Mouse (Mus musculus) adrenal gland, adult 8-10 months (tissue): Measurements from ENCODE around the gene Mybpc3. TPM values are rescaled to one million over a fixed set of nuclear protein-coding genes. Genes with fewer than 3 reads are reported as not detected.
"Not testable (repeated sequence)": the region's sequence is repeated elsewhere in the genome, so short reads cannot be mapped to it uniquely, and the experiment has no call there.

Experiments
- DNase-seq: peaks from one replicate; pipeline ENCODE4 v3.0.0; 2022
- total RNA-seq, 4 experiments: library from RNA; stranded (reverse); gene quantifications; 2 replicates each; pipeline ENCODE4 v1.2.4; 2022

Mybpc3 gene
- total RNA-seq, 4 experiments from 2014 or later: 0.09 to 0.62 (median 0.26) TPM

DNA sequence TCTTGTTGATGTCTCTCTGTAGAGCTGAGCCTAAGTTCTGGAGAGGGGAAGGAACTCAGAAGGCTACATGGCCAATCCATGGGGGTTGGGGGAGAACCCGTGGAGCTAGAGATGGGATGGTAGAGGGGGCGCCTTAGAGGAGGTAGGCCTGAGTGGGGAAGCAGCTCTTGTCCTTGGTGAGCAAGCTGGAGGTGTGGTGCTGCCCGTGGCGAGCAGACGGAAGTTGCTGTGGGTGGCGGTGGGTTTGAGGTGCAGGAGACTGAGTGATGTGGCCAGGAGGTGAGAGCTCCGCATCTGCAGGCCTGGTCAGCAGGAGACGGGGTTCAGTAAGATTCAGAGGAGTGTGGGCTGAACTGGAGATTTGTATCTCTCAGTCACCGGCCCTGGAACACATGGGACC, 30.5 kb upstream of the Mybpc3 start:
- no peak for DNase-seq

DNA sequence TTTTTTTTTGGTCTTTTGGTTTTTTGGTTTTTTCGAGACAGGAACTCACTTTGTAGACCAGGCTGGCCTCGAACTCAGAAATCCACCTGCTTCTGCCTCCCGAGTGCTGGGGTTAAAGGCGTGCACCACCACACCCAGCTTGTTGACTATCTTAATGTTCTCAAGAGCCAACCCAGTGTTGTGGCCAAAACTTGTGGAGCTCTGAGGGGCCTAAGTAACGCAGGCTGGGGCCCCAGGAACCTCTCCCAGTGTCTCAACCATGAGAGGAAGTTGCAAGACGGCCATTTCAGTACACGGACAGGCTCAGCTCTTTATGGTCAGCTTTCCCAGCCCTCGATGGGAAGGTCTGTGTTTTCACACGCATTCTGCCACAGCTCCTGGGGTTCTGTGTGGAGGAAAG, 29.0 kb upstream of the Mybpc3 start:
- DNase-seq: no peak

DNA sequence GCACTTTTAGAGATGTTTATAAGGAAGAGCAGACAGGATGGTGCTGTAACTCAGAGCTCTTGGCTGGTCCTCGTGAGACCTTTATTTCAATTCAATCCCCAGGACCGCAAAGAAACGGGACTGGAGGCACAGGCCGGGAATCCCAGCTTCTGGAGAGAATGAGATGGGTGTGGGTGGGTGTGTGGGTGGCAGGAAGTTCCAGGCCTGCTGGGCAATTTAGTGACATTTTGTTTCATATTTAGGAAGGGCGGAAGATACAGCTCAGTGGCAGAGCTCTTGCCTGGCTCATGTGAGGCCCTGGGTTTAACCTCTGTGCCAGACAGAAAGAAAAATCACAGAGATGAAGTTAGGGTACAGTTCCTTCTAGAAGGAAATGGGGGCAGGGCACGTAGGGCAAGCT, 27.7 kb upstream of the Mybpc3 start:
- no peak for DNase-seq

- no peak for DNase-seq
These were observed 27.1 kb upstream of the Mybpc3 start for GRCm38 (mm10) chr2:91090827-91091226.

GRCm38 (mm10) chr2:91096524-91096923, 21.4 kb upstream of the Mybpc3 start:
- no peak for DNase-seq

DNA sequence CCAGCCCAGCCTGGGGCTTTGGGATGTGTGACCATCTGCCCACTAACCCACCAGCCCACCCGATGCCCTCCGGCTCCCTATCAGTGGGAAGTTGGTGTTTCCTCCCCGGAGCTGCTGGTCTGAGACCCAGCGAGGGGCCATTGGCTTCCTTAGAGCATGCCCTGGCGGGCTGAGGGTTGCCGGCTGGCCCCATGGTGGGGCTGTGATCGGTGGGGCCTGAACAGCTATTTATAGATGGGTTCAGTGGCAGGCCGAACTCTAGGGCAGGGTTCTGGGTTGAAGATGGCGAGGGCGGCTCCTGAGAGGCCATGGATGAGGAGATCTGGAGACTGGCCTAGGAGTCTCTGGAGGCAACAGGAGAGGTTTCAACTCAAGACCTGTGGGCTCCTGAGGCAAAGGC, 20.9 kb upstream of the Mybpc3 start:
- no peak for DNase-seq

GRCm38 (mm10) chr2:91098156-91098555, 19.8 kb upstream of the Mybpc3 start:
- no peak for DNase-seq

DNA sequence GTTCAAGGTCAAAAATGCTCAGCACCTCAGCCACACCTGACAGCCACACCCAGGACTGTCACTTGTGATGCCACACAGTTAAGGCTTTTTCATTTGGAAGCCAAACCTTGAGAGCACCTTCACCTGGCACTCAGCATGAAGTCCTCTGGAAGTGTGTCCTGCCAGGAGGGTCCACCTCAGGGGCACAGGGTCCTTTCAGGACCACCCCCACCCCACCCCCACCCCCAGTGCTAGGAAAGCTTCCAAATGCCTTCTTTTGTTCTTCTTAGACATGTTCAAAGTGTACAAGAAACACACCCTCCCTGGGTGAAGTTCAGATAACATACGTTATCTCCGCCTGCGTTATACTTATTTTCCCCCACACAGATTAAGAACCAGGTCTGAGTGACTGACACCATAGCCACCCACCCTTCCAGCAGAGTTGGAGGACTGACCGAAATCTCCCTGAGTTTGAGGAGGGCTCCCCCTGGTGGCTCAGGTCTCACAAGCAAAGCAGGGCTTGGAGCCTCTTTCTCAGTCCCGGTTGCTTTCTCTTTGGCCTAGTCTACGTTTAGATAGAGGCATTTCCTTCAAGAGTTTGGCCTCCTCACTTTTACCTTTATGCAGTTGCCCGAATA, 16.7 kb upstream of the Mybpc3 start:
- peak; percentile 71 for DNase-seq

DNA sequence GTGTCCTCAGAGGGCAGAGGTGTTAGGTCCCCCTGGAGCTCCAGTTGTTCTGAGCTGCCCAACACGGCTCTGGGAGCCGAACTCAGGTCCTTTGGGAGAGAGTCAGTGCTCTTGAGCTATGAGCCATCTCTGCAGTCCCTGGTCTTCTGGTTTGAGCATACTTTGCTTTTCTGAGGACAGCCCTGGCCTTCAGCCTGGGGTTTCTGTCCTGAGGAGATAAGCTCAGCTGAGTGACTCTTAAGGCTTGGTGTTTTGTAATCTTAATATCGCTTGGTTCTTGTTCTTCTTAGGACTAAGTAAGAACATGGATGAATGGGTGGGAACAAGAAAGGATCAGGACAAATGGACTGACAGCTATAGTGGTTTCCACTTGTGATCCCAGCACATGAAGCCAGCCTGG, 9.8 kb upstream of the Mybpc3 start:
- no peak for DNase-seq

GRCm38 (mm10) chr2:91109241-91109640, 8.7 kb upstream of the Mybpc3 start:
- no peak for DNase-seq

DNA sequence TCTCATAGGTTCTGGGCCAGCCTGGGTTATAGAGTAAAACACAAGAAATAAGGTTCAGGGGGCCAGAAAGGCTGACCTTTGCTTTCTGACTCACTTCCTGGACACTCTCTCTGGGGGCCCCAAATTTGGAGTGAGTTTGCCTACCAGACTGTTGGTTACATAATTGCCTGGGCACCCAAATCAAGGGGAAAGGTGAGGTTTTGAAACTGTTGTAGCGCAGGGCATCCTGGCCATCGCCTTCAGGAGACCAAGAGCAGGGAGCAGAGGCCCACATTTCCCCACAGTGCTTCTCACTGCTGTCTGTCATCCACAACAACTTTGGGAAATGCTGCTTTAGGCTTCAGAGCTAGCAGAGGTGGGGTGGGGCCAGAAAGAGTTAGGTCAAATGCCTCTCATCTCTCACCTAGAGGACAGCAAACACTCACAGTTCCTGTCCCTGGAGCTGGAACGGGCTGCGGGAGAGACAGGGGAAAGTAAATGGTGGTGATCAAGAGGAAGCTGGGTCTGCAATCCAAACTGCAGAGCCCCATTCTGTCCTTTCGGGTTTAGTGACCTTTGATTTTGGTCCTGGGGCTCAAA, 8.0 kb upstream of the Mybpc3 start:
- no peak for DNase-seq

GRCm38 (mm10) chr2:91110429-91110828, 7.5 kb upstream of the Mybpc3 start:
- DNase-seq: no peak

DNA sequence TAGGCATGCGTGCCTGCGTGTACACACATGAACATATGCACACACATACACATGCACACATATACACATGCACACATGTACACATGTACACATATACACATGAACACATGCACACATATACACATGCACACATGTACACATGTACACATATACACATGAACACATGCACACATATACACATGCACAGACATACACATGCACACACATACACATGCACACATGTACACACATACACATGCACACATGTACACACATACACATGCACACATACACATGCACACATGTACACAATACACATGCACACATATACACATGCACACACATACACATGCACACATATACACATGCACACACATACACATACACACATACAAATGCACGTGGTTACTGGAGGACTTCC, 6.1 kb upstream of the Mybpc3 start:
- not testable (repeated sequence) for DNase-seq

GRCm38 (mm10) chr2:91112491-91112890, 5.5 kb upstream of the Mybpc3 start:
- DNase-seq: no peak

- DNase-seq: no peak
These were observed 4.6 kb upstream of the Mybpc3 start for GRCm38 (mm10) chr2:91113334-91113733.

DNA sequence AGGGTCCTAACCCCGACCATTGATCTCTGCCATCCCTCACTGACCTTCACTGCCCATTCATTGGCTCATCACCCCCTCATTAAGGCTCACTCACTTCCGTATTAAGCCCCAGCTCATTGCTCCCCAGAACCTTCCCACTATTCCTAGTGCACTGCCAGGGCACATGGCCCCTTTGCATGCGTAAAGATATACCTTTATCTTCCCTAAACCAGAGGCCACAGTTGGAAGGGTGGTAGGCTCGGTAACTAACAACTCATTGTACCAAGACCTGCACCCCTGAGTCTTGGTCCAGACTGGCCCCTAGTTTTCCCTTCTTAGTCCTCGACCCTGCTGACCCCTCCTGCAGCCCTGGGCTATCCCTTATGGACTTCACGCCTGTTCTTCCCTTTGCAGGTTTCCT, 4.1 kb upstream of the Mybpc3 start:
- no peak for DNase-seq

GRCm38 (mm10) chr2:91114781-91115577, 3.0 kb upstream of the Mybpc3 start:
- peak; percentile 92 for DNase-seq

DNA sequence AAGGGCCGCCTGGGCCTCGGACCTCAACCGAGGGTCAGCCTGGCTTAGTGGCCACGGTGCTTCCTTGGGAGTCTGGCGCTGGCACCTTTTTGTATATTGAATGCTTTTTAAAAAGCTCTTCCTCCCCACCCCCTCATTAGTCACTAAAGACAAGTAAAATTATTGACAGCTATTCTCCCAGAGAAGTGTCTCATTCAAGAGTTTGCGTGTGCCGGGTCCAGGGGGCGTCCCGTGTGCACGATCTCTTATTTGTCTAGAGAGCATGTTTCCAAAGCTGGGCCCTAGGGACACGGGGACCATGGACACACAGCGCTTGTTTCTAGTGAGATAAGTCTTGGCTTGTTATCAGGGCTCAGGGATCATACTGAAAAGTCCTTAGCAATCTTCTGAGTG, 2.4 kb upstream of the Mybpc3 start:
- no peak for DNase-seq

GRCm38 (mm10) chr2:91116842-91117241, 1.1 kb upstream of the Mybpc3 start:
- no peak for DNase-seq

- no peak for DNase-seq
These were observed 703 bp downstream of the Mybpc3 start for GRCm38 (mm10) chr2:91118647-91119046.

DNA sequence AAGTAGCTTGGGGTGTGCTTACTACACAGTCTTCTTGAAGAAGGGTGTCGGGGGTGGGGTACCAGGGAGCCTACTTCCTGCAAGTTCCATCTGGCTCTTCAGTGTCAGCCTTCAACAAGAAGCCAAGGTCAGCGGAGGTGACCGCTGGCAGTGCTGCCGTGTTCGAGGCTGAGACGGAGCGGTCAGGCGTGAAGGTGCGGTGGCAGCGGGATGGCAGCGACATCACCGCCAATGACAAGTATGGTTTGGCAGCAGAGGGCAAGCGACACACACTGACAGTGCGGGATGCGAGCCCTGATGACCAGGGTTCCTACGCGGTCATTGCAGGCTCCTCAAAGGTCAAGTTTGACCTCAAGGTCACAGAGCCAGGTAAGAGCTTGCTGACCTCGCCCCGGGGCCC, 1.1 kb downstream of the Mybpc3 start:
- DNase-seq: no peak

- no peak for DNase-seq
These were observed 1.6 kb downstream of the Mybpc3 start for GRCm38 (mm10) chr2:91119551-91119950.

GRCm38 (mm10) chr2:91120261-91120671, 2.3 kb downstream of the Mybpc3 start:
- DNase-seq: no peak

- DNase-seq: no peak
These were observed 3.1 kb downstream of the Mybpc3 start for GRCm38 (mm10) chr2:91121011-91121410.
